Mouse (Mus musculus): ENCODE measurements around the gene Gm26992. TPM values are rescaled to one million over a fixed set of nuclear protein-coding genes. Genes with fewer than 3 reads are reported as not detected.

Gene Gm26992
- total RNA-seq, 2 experiments from 2014 or later, result not detected

GRCm38 (mm10) chrX:103482097-103482451, 60.3 kb downstream of the Gm26992 start:
- intact Hi-C loops (cut with DNase I), result loop anchor here (5.0 to 10.0 kb wide), 4 partner anchors 190 to 510 kb away; no protein-coding TSS in a partner anchor
- no peak for DNase-seq

- intact Hi-C loops (cut with DNase I), result loop anchor here (5.0 to 10.0 kb wide), 4 partner anchors 189 to 509 kb away; no protein-coding TSS in a partner anchor
- DNase-seq, result peak in 1 of 2 experiments; percentile 70
Measured at GRCm38 (mm10) chrX:103483047-103483446, 61.2 kb downstream of the Gm26992 start.

- intact Hi-C loops (cut with DNase I), result loop anchor here (1.0 to 10.0 kb wide), 5 partner anchors 140 to 508 kb away; no protein-coding TSS in a partner anchor
- DNase-seq, result peak; percentile 70 to 74
Measured at GRCm38 (mm10) chrX:103484050-103484449, 62.2 kb downstream of the Gm26992 start.

GRCm38 (mm10) chrX:103490853-103491252, 69.0 kb downstream of the Gm26992 start:
- DNase-seq, result no peak
- intact Hi-C loops (cut with DNase I), result no loop called here

GRCm38 (mm10) chrX:103492398-103493256, 70.8 kb downstream of the Gm26992 start:
- intact Hi-C loops (cut with DNase I), result loop anchor here (2.0 kb wide), 1 partner anchor 130 kb away; no protein-coding TSS in a partner anchor
- DNase-seq, result peak; percentile 12 to 24

GRCm38 (mm10) chrX:103493351-103494173, 71.8 kb downstream of the Gm26992 start:
- peak; percentile 74 to 84 for DNase-seq
- intact Hi-C loops (cut with DNase I), result loop anchor here (2.0 kb wide), 1 partner anchor 129 kb away; no protein-coding TSS in a partner anchor

- DNase-seq, result peak; percentile 32 to 67
- intact Hi-C loops (cut with DNase I), result no loop called here
Measured at GRCm38 (mm10) chrX:103499374-103499773, 77.6 kb downstream of the Gm26992 start.

GRCm38 (mm10) chrX:103500137-103500536, 78.3 kb downstream of the Gm26992 start:
- DNase-seq, result no peak
- intact Hi-C loops (cut with DNase I), result no loop called here

- no peak for DNase-seq
- intact Hi-C loops (cut with DNase I), result no loop called here
Measured at GRCm38 (mm10) chrX:103508218-103508617, 86.4 kb downstream of the Gm26992 start.

- no peak for DNase-seq
- intact Hi-C loops (cut with DNase I), result no loop called here
Measured at GRCm38 (mm10) chrX:103509168-103510019, 87.6 kb downstream of the Gm26992 start.

- intact Hi-C loops (cut with DNase I), result no loop called here
Measured at GRCm38 (mm10) chrX:103514782-103515181, 93.0 kb downstream of the Gm26992 start.

GRCm38 (mm10) chrX:103515346-103515745, 93.5 kb downstream of the Gm26992 start:
- intact Hi-C loops (cut with DNase I), result no loop called here
- no peak for DNase-seq

More at GRCm38 (mm10) chrX:103514782-103515181, 93.0 kb downstream of the Gm26992 start:
- DNase-seq, result peak; percentile 27 to 30

GRCm38 (mm10) chrX:103518798-103519197, 97.0 kb downstream of the Gm26992 start:
- no peak for DNase-seq
- intact Hi-C loops (cut with DNase I), result no loop called here

GRCm38 (mm10) chrX:103519547-103519946, 97.7 kb downstream of the Gm26992 start:
- intact Hi-C loops (cut with DNase I), result no loop called here
- no peak for DNase-seq

- intact Hi-C loops (cut with DNase I), result no loop called here
- no peak for DNase-seq
Measured at GRCm38 (mm10) chrX:103521221-103521716, 99.5 kb downstream of the Gm26992 start.

- peak; percentile 76 to 80 for DNase-seq
- intact Hi-C loops (cut with DNase I), result no loop called here
Measured at GRCm38 (mm10) chrX:103529185-103529584, 107.4 kb downstream of the Gm26992 start.

All from heart, postnatal 10 days (tissue).